Mouse (Mus musculus) bone marrow, adult 2 months (tissue): ENCODE data around the gene Prkcq.

ENCODE experiments used
- CTCF ChIP-seq: fragments of 200-500 bp; IDR thresholded peaks from 2 replicates; pipeline ENCODE4 v1.5.1; 2011; ENCODE audit warnings: low read length, control low read depth; ENCODE audit not compliant: control insufficient read depth, insufficient read depth
- POLR2A ChIP-seq: fragments of 200-500 bp; IDR thresholded peaks from 2 replicates; pipeline ENCODE4 v1.6.1; 2011; ENCODE audit warnings: low read depth, mild to moderate bottlenecking, control low read depth, low read length, borderline replicate concordance; ENCODE audit not compliant: control insufficient read depth

DNA sequence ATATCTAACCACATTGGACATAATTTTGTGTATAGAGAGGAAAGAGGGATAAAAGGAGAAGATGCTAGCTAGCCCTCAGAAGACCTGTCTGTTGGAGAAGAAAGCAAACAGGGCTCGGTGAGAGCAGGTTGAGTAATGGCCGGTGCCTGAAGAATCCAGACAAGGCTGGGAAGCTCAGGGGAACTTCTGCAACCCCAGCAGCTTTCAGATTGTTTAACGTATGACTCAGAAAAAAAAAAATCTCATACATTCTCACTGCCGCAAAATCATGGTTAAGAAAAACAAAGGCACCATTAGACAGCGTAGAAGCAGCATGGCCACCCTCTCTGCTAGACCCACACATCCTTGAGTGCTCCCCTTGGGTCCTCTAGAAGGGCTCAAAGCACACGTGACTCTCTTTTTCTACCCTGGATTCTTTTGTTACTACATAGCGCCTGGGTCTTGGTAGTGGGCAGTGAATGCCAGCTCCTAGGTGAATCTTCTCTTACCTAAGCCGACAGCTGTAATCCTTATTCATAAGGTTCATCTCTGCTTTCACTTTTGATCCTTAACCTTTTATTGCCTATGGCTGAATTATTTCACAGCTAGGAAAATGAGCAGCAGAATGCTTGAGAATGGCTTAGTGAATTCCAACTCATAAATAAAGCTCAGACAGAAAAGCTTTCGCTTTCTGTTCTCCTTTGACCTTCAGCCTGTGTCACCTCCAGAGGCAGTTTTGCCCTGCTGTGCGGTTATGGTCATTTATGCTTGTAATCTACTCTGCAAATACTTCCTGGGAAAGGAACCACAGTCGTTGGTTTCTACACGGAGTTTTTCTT is 20.6 kb downstream of the Prkcq start:
- TF ChIP-seq POLR2A (no peak), CTCF (no peak)
